Mouse (Mus musculus): ENCODE results near the gene Rfc1.

The Rfc1 gene

GRCm38 (mm10) chr5:65335298-65336074, at the start of gene Rfc1:
Rfc1 (minus strand) TSS chr5:65335670.
- peak; percentile 85 to 87 for DNase-seq (ENCODE audit: low spot score in 2 of 2)

- no peak for DNase-seq (ENCODE audit: low spot score in 2 of 2)
These were observed 39.3 kb upstream of the Rfc1 start for GRCm38 (mm10) chr5:65374746-65375145.

DNA sequence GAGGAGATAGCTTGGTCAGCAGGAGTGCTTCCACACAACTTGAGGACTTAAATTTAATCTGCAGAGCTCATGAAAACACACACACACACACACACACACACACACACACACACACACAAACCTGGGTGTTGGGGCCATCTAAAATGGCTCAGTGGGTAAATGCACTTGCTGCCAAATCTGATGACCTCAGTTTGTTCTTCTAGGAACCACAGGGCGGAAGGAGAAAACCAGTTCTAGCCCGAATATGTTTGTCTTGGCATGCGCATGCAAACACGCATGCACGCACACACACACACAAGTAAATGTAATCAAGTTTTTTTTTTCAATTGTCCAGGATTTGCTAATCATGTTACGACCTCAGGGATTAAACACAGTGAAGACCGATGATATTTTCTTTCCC, 36.1 kb upstream of the Rfc1 start:
- DNase-seq (ENCODE audit: low spot score in 2 of 2) = no peak

- DNase-seq (ENCODE audit: low spot score in 2 of 2) = no peak
These were observed 32.4 kb upstream of the Rfc1 start for GRCm38 (mm10) chr5:65367837-65368236.

- no peak for DNase-seq (ENCODE audit: low spot score in 2 of 2)
These were observed 22.3 kb upstream of the Rfc1 start for GRCm38 (mm10) chr5:65357771-65358170.

DNA sequence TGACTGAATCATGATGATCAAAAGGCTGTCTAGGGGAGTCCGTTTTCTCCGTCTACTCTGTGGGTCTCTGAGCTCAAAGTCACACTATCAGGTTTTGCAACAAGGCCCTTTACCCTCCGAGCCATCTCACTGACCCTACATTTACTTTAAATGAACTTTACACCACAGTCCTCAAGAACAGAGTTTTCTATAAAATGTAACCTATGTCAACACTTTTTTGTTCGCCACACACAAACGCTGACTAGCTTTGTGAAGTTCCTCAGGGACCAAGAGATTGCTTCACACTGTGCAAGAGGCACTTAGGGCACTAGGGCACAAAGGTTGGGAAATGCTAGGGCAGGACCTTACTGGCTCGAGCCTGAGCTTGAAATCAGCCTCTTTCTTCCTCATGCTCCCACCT, 21.4 kb upstream of the Rfc1 start:
- DNase-seq (ENCODE audit: low spot score in 2 of 2) = no peak

- DNase-seq (ENCODE audit: low spot score in 2 of 2) = no peak
These were observed 19.5 kb upstream of the Rfc1 start for GRCm38 (mm10) chr5:65354985-65355384.

- no peak for DNase-seq (ENCODE audit: low spot score in 2 of 2)
These were observed 18.6 kb upstream of the Rfc1 start for GRCm38 (mm10) chr5:65354097-65354496.

DNA sequence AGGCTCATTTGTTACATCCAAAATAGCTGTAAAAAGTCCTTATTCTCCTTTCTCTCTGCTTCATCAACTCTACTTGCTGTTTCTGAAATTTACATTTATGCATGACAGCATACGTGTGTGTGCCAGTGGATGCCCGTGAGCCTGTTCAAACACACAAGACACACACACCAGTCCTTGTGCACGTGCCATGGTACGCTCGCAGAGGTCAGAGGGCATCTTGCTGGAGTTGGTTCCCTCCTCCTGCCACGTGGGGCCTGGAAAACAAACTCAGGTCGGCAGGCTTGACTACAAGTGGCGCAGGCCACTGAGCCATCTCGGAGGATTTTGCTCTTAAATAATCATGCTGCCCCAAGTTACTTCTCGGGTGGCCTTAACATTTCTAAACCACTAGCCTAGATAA, 15.0 kb upstream of the Rfc1 start:
- DNase-seq (ENCODE audit: low spot score in 2 of 2) = no peak

DNA sequence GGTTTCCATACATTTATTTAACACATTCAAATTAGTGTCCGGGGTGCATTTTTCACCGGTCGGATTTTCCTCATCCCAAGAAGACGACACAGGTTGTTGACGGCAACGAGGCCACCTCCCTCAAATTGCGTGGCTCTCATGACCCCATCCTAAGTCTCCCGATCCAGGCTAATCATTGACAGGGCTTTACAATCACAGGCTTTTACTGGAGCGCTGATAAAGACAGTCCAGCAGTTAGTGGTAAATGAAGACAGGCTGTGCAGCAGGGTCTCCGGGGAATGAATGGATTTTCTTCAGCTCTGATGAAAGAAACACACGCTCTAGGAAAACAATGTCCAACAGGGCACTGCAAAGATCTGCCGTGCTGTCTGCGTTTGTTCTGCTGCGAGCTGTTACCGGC, 12.7 kb upstream of the Rfc1 start, which contains the start of gene Klb:
TSS of gene Klb (plus strand) at position 147 of the 400 bp plus-strand sequence.
- no peak for DNase-seq (ENCODE audit: low spot score in 2 of 2)

- no peak for DNase-seq (ENCODE audit: low spot score in 2 of 2)
These were observed 4.7 kb upstream of the Rfc1 start for GRCm38 (mm10) chr5:65340167-65340566.

GRCm38 (mm10) chr5:65338394-65338793, 2.9 kb upstream of the Rfc1 start:
- DNase-seq (ENCODE audit: low spot score in 2 of 2) = no peak

- no peak for DNase-seq (ENCODE audit: low spot score in 2 of 2)
These were observed 545 bp upstream of the Rfc1 start for GRCm38 (mm10) chr5:65336075-65336355.

DNA sequence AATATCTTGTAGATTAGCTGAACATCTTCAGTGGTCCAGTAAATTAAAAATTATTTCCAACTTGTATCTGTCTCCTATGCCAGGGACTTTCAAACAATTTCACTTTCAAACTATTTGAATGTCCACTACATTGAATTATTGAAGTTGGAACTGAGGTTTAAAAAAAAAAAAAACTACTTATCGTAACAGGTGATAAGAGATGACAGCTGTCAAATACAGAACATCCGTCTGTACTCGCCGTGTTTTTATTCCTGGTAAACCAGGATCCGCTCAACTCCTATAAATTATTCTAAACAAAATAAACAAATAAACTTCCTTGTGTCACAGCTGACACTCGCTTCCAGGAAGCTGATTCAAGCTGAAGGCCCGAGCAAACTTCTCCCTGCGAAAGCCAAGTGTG, 682 bp downstream of the Rfc1 start:
- no peak for DNase-seq (ENCODE audit: low spot score in 2 of 2)

- no peak for DNase-seq (ENCODE audit: low spot score in 2 of 2)
These were observed 5.5 kb downstream of the Rfc1 start for GRCm38 (mm10) chr5:65329971-65330370.

DNA sequence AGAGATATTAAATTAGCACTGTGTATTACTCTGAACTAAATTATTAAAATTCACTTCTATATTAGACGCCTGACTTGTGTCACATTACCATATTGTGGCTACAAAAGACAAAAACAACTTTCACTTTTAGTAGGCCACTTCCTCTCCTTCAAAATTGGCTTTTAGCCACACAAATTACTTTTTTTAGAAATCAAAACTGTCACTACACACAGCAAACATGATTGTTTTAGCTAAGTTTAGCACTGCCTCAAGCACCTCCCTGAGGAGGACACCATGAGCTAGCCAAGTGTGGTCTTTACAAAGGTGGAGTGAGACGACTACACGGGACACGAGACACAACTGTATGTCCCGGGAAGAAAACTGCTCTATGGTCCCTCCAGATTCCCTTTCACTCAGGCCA, 9.3 kb downstream of the Rfc1 start:
- no peak for DNase-seq (ENCODE audit: low spot score in 2 of 2)

- no peak for DNase-seq (ENCODE audit: low spot score in 2 of 2)
These were observed 10.6 kb downstream of the Rfc1 start for GRCm38 (mm10) chr5:65324758-65325355.

DNA sequence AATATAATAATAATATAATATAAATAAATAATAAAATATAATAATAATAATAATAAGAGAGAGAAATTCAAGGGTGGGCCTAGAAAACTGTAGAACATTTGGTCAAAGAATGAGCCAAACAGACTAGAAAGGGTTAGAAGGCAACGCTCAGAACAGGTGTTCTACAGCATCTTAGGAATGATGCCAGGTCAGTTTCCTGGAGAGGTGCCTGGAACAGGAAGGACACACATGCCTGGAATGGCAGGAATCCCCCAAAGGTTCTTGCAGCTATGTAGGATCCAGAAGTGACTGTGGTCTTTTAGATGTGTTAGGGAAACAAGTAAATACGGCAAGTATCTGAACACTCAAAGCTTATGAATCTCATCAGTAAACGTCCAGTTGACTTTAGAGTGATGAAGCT, 11.2 kb downstream of the Rfc1 start:
- no peak for DNase-seq (ENCODE audit: low spot score in 2 of 2)

DNA sequence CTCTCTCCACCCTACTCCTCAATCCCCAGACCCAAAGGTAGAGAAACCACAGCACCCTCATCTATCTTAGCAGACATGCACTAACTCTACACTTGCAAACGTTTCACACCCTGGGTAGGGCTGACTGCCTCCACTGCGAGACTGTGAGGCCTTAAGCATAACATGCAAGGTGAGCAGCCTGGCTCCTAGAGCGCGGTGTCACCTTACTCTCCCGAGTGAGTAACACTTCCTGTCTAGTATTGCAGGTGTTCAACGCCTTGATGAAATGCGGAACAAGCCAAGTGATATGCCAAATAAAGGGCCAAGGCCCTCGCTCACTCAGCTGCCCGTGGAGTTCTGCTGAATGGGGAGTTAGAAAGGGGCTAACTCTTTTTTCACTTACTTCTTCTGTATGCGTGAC, 13.3 kb downstream of the Rfc1 start:
- DNase-seq (ENCODE audit: low spot score in 2 of 2) = no peak

DNA sequence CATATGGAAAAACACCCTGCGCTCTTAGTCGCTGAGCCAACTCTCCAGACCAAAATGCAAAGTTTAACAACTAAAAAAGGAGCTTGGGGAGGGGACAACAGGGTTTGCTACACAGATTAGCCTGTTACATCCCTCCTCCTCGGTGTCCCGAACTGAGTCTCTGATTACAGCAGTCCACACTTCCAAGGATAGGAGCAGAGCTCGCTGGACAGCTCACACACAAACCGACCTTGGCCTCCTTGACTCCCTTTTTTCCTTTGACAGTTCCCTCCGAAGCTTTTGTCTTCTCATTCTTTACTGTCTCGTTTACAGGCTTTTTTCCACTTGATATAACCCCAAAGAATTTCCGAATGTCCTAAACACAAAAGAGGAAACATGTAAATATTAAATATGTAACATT, 16.3 kb downstream of the Rfc1 start:
- DNase-seq (ENCODE audit: low spot score in 2 of 2) = no peak

DNA sequence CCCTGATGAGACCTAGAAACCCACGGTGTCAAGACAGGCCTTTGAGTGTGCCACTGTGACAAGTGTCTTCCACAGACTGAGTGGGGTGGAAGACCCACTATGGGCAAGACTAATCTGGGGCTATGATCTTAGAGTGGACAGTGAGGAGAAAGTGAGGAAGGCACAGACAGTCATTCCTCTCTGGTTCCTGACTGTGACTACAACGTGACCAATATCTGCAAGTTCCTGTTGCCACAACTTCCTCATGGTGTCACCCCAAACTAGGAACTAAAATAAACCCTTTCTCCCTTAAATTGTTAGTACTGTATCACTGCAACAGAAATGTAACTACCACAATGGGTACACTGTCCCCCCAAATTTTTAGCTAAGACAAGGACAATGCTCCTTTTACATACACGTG, 26.6 kb downstream of the Rfc1 start:
- DNase-seq (ENCODE audit: low spot score in 2 of 2) = no peak

- DNase-seq (ENCODE audit: low spot score in 2 of 2) = no peak
These were observed 27.3 kb downstream of the Rfc1 start for GRCm38 (mm10) chr5:65308208-65308607.

- DNase-seq (ENCODE audit: low spot score in 2 of 2) = no peak
These were observed 30.0 kb downstream of the Rfc1 start for GRCm38 (mm10) chr5:65305516-65305915.

GRCm38 (mm10) chr5:65300121-65300520, 35.3 kb downstream of the Rfc1 start:
- DNase-seq (ENCODE audit: low spot score in 2 of 2) = no peak
